Mouse (Mus musculus): Measurements from ENCODE around the gene Tfrc.

DNA sequence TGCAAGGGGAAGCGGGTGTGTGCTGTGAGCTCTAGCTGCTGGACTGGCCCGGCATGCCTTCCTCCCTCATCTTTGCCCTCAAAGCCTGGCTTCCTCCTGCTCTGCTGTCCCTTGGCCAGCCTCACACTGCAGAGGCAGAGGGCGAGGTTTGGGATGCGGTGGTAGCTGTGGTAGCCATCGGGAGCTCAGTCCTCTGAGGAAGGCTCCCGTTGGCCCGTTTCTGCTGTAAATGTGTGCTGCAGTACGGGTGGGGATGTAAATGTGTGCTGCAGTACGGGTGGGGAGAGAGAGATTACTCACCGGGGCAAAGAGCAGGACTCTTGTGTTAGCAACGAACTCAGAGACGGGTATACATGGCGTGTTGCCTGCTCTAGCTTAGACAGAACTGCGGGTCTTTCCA, 70.1 kb downstream of the Tfrc start:
- TF ChIP-seq CTCF (IDR thresholded peaks at IDR 0.05; ENCODE audit: low read depth, low read length): no peak
- TF ChIP-seq GATA1 (IDR thresholded peaks at IDR 0.05; ENCODE audit: borderline replicate concordance, low read length): no peak
- TF ChIP-seq POLR2AphosphoS5 (IDR thresholded peaks at IDR 0.05; ENCODE audit: insufficient replicate concordance, low read depth, low read length): no peak
